Mouse (Mus musculus) thymus, adult 2 months (tissue): Measurements from ENCODE around the gene C2cd2l.

ENCODE experiments used
- CTCF ChIP-seq: fragments of 200-500 bp; IDR thresholded peaks from 2 replicates; pipeline ENCODE4 v1.5.1; 2012; ENCODE audit warnings: mild to moderate bottlenecking, control low read depth, low read length, moderate library complexity, borderline replicate concordance; ENCODE audit not compliant: control insufficient read depth, poor library complexity, insufficient read depth; ENCODE audit errors: extremely low read depth
- POLR2A ChIP-seq: fragments of 200-500 bp; IDR thresholded peaks from 2 replicates; pipeline ENCODE4 v1.6.1; 2012; ENCODE audit warnings: mild to moderate bottlenecking, low read length, control low read depth, moderate library complexity; ENCODE audit not compliant: control insufficient read depth, poor library complexity, insufficient read depth; ENCODE audit errors: extremely low read depth

DNA sequence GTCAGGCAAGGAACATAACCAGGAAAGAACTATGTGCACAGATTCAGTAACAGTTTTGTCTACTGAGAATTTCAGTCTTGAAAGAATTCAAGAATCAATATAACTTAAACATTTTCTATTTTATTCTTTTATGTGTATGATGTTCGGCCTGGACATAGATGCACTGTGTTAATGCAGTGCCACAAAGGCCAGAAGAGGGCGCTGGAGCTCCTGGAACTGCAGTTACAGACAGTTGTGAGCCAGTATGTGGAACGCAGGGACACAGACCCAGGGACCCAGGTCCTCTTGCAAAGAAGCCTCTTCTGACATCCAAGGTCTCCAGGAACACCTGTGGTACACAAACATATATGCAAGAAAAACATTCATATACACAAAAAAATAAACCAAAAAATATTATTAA lies 44.4 kb upstream of the C2cd2l start:
- TF ChIP-seq CTCF (no peak), POLR2A (no peak)
